Mouse (Mus musculus): ENCODE data around the gene Nubp1. TPM values are rescaled to one million over a fixed set of nuclear protein-coding genes. Genes with fewer than 3 reads are reported as not detected.

Gene Nubp1
- polyA plus RNA-seq, 1 experiment, result 19.0 TPM

DNA sequence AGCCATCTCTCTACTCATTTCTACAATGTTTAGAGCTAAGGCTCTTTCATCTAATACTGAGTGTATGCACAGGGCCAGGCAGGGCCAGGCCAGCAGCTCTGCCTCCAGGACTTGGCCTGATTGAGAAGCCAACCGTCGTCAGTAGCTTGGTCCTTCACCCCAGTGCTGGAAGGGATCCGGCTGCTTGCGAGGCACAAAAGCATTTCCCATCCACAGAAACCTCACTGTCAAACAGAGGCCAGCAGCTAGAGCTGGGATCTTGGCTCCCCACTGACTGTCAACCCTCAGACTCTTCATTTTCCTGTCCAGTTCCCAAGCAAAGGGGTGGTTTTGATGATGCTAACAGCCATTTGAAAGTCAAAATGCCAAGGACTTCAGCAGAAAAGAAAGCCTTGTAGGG, 39.4 kb upstream of the Nubp1 start:
- no peak overlapping the region for H3K27ac ChIP-seq (ENCODE audit: control insufficient read depth, insufficient read depth, low read depth, low read length)
- H3K36me3 ChIP-seq (ENCODE audit: control insufficient read depth, insufficient read depth, low read length), result no peaks in the 10 kb centered on the region
- no peaks in the 10 kb centered on the region for H3K27me3 ChIP-seq (ENCODE audit: control insufficient read depth, insufficient read depth, low read length)
- TF ChIP-seq POLR2A (IDR thresholded peaks at IDR 0.05; ENCODE audit: control insufficient read depth, low read depth, low read length) (no peak), CTCF (IDR thresholded peaks at IDR 0.05; ENCODE audit: control insufficient read depth, insufficient read depth, insufficient replicate concordance, low read depth, low read length) (no peak)
- no peaks in the 10 kb centered on the region; the same call in 1 of the 2 replicates for H3K4me1 ChIP-seq (ENCODE audit: control insufficient read depth, insufficient read depth, low read length)
- no peak overlapping the region for H3K4me3 ChIP-seq (ENCODE audit: control insufficient read depth, low read depth, low read length)

DNA sequence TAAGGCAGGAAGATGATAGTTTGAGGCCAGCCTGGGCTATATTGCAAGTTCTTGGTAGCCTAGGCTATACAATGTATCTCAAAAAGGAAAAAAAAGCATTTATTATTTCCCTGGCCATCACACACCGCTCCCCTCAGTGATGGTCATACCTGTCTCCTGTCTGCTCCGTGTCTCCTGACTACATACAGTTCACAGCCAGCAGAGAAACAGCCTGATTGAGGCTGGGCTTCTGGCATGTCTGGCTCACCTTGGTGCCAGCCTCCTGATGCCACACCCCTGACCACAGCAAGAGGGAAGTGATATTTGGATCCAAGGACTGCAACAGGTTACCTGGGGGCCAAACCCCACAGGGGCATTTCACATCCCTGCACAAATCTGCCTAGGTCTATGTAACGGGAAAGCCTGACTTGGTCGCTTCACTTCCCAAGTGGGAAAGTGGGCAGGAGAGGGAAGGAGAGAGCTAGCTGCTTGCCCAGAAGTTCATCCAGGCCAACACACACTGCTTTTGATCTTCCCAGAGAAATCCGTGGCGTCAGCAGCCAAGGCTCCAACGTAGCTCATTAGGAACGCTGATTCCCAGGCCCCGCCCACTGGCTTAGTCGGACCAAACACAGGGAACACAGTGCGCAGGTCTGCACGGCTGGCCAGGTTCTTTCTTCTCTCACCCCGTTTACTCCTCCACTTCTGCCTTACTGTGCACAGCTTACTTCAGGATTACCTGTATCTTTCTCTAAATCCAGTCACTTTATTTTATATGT, 37.3 kb upstream of the Nubp1 start:
- Histone ChIP-seq H3K4me3 (ENCODE audit: control insufficient read depth, low read depth, low read length) (no peak overlapping the region), H3K4me1 (ENCODE audit: control insufficient read depth, insufficient read depth, low read length) (no peaks in the 10 kb centered on the region; the same call in 1 of the 2 replicates), H3K36me3 (ENCODE audit: control insufficient read depth, insufficient read depth, low read length) (no peaks in the 10 kb centered on the region; the same call in 1 of the 2 replicates), H3K27ac (ENCODE audit: control insufficient read depth, insufficient read depth, low read depth, low read length) (no peak overlapping the region), H3K27me3 (ENCODE audit: control insufficient read depth, insufficient read depth, low read length) (no peaks in the 10 kb centered on the region)
- TF ChIP-seq CTCF (IDR thresholded peaks at IDR 0.05; ENCODE audit: control insufficient read depth, insufficient read depth, insufficient replicate concordance, low read depth, low read length) (no peak), POLR2A (IDR thresholded peaks at IDR 0.05; ENCODE audit: control insufficient read depth, low read depth, low read length) (no peak)

DNA sequence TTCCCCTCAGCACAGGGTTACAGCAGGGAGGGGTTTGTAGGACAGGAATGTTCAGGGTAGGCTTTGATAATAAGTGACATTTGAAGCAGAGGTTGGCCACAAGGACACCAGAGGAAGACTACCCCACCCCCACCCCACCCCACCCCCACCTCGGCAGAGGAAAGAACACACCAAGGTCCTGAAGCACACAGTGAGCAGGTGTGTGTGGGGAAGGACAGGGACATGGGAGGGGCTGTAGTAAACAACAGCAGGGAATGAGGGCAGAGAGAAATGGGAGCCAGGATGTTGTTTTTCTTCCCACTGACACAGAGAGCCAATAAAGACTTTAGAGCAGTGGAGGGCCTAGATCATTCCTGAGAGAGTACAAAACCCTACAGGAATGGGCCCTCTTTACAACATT, 34.5 kb upstream of the Nubp1 start:
- TF ChIP-seq CTCF (IDR thresholded peaks at IDR 0.05; ENCODE audit: control insufficient read depth, insufficient read depth, insufficient replicate concordance, low read depth, low read length) (no peak), POLR2A (IDR thresholded peaks at IDR 0.05; ENCODE audit: control insufficient read depth, low read depth, low read length) (no peak)
- Histone ChIP-seq H3K4me1 (ENCODE audit: control insufficient read depth, insufficient read depth, low read length) (no peaks in the 10 kb centered on the region; the same call in 1 of the 2 replicates), H3K27me3 (ENCODE audit: control insufficient read depth, insufficient read depth, low read length) (no peaks in the 10 kb centered on the region), H3K36me3 (ENCODE audit: control insufficient read depth, insufficient read depth, low read length) (no peaks in the 10 kb centered on the region; the same call in 1 of the 2 replicates), H3K4me3 (ENCODE audit: control insufficient read depth, low read depth, low read length) (no peak overlapping the region), H3K27ac (ENCODE audit: control insufficient read depth, insufficient read depth, low read depth, low read length) (no peak overlapping the region)

- TF ChIP-seq POLR2A (IDR thresholded peaks at IDR 0.05; ENCODE audit: control insufficient read depth, low read depth, low read length) (no peak), CTCF (IDR thresholded peaks at IDR 0.05; ENCODE audit: control insufficient read depth, insufficient read depth, insufficient replicate concordance, low read depth, low read length) (no peak)
- Histone ChIP-seq H3K4me1 (ENCODE audit: control insufficient read depth, insufficient read depth, low read length) (no peaks in the 10 kb centered on the region; the same call in none of the 2 replicates), H3K4me3 (ENCODE audit: control insufficient read depth, low read depth, low read length) (no peak overlapping the region), H3K27ac (ENCODE audit: control insufficient read depth, insufficient read depth, low read depth, low read length) (no peak overlapping the region), H3K27me3 (ENCODE audit: control insufficient read depth, insufficient read depth, low read length) (no peaks in the 10 kb centered on the region), H3K36me3 (ENCODE audit: control insufficient read depth, insufficient read depth, low read length) (no peaks in the 10 kb centered on the region; the same call in 1 of the 2 replicates)
Measured at GRCm38 (mm10) chr16:10379531-10379930, 32.2 kb upstream of the Nubp1 start.

GRCm38 (mm10) chr16:10384060-10384497, 27.7 kb upstream of the Nubp1 start:
- H3K4me1 ChIP-seq (ENCODE audit: control insufficient read depth, insufficient read depth, low read length), result peaks cover 7% of the 10 kb centered on the region
- no peaks in the 10 kb centered on the region; the same call in 1 of the 2 replicates for H3K36me3 ChIP-seq (ENCODE audit: control insufficient read depth, insufficient read depth, low read length)
- no peaks in the 10 kb centered on the region for H3K27me3 ChIP-seq (ENCODE audit: control insufficient read depth, insufficient read depth, low read length)
- peak overlapping the region; percentile 93 for H3K4me3 ChIP-seq (ENCODE audit: control insufficient read depth, low read depth, low read length)
- H3K27ac ChIP-seq (ENCODE audit: control insufficient read depth, insufficient read depth, low read depth, low read length), result peak overlapping the region; percentile 88
- peak; percentile 35; the same call in 1 of the 2 replicates for TF ChIP-seq POLR2A (IDR thresholded peaks at IDR 0.05; ENCODE audit: control insufficient read depth, low read depth, low read length)
- no peak for TF ChIP-seq CTCF (IDR thresholded peaks at IDR 0.05; ENCODE audit: control insufficient read depth, insufficient read depth, insufficient replicate concordance, low read depth, low read length)

GRCm38 (mm10) chr16:10384544-10384943, 27.2 kb upstream of the Nubp1 start:
- Histone ChIP-seq H3K27me3 (ENCODE audit: control insufficient read depth, insufficient read depth, low read length) (no peaks in the 10 kb centered on the region), H3K27ac (ENCODE audit: control insufficient read depth, insufficient read depth, low read depth, low read length) (no peak overlapping the region), H3K4me3 (ENCODE audit: control insufficient read depth, low read depth, low read length) (peak overlapping the region; percentile 93), H3K36me3 (ENCODE audit: control insufficient read depth, insufficient read depth, low read length) (no peaks in the 10 kb centered on the region; the same call in 1 of the 2 replicates), H3K4me1 (ENCODE audit: control insufficient read depth, insufficient read depth, low read length) (peaks cover 7% of the 10 kb centered on the region)
- no peak for TF ChIP-seq POLR2A (IDR thresholded peaks at IDR 0.05; ENCODE audit: control insufficient read depth, low read depth, low read length)
- no peak for TF ChIP-seq CTCF (IDR thresholded peaks at IDR 0.05; ENCODE audit: control insufficient read depth, insufficient read depth, insufficient replicate concordance, low read depth, low read length)

DNA sequence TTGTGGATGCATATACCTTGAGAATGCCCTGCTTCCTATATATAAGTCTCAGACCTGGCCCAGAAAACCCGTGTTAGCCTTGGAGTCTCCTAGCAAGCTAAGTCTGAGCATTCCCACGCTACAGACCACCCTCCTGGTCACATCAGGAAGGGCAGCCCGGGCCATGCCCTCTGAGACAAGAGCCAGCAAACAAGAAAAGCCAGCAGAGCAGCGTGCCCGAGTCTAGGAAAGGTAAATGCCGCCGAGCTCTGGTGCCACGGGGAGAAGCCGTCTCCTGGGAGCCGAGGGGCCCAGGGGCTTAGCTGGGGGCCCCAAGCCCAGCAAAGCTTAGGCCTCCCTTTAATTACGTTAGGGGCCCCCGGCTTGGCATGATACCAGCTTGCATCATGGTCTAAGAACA, 26.5 kb upstream of the Nubp1 start:
- H3K36me3 ChIP-seq (ENCODE audit: control insufficient read depth, insufficient read depth, low read length), result no peaks in the 10 kb centered on the region; the same call in 1 of the 2 replicates
- H3K27me3 ChIP-seq (ENCODE audit: control insufficient read depth, insufficient read depth, low read length), result no peaks in the 10 kb centered on the region
- peak overlapping the region; percentile 93 for H3K4me3 ChIP-seq (ENCODE audit: control insufficient read depth, low read depth, low read length)
- H3K4me1 ChIP-seq (ENCODE audit: control insufficient read depth, insufficient read depth, low read length), result peaks cover 7% of the 10 kb centered on the region
- H3K27ac ChIP-seq (ENCODE audit: control insufficient read depth, insufficient read depth, low read depth, low read length), result no peak overlapping the region
- TF ChIP-seq CTCF (IDR thresholded peaks at IDR 0.05; ENCODE audit: control insufficient read depth, insufficient read depth, insufficient replicate concordance, low read depth, low read length) (no peak), POLR2A (IDR thresholded peaks at IDR 0.05; ENCODE audit: control insufficient read depth, low read depth, low read length) (no peak)
